Mouse (Mus musculus) cerebral cortex, adult 2 months (tissue): ENCODE data around the gene Cryge.

Experiments
- WGBS: fragments of 180-500 bp; shearing (Covaris S2); methylation state at CpG from one replicate; pipeline ENCODE4 v1.1.7; 2018; 5-methylcytosine and 5-hydroxymethylcytosine counted together

Gene Cryge

GRCm38 (mm10) chr1:65010153-65010552 is 40.8 kb downstream of the Cryge start:
- WGBS = 11% methylated on average over 9 of the region's 9 CpGs

GRCm38 (mm10) chr1:65005575-65005974 is 45.4 kb downstream of the Cryge start:
- 88% methylated on average over 6 of the region's 6 CpGs for WGBS

- WGBS = 85% methylated on average over 4 of the region's 4 CpGs
Observed at GRCm38 (mm10) chr1:65004526-65004925, 46.4 kb downstream of the Cryge start.
